Mouse (Mus musculus) erythroblast, embryonic 14.5 days (primary cell): ENCODE measurements around the gene Gnb2.

ENCODE experiments used
- GATA1 ChIP-seq: IDR thresholded peaks from 2 replicates; pipeline ENCODE4 v1.6.1; 2012; ENCODE audit warnings: low read length, inconsistent platforms, mixed read lengths
- TAL1 ChIP-seq: IDR thresholded peaks from 3 replicates; pipeline ENCODE4 v1.6.1; 2012; ENCODE audit warnings: low read length, inconsistent platforms, mixed read lengths

DNA sequence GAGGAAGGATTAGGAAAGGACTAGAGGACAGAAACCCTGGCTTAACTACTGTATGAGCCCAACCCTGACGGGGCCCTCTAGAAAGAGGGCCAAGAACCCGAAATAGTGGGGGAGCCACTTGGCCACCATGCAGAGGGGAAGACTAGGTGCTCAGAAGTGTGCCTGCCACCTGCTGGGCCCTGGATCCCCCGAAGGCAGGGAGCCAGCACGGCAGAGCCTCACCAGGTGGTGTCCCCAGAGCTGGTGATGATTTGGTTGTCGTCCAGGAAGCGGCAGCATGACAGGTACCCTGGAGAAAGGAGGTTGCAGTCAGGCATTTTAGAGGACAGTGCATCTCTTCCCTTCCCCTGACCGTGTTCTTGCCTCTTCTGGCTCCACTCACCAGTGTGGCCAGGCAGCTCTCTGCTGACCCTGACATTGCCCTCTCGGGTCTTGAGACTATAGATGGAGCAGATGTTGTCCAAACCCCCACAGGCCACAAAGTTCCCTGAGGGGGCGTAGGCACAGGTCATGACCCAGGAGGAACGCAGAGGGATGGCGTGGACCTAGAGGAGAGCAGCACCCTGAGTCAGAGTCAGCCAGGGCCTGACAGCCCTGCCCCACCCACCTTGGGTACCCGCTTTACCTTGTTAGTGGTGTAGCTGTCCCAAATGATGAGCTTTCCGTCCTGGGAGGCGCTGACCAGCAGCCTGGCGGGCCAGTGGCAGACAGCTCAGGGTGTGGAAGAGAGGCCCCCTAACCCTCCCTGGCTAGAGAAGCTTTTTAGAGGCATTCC, 3.9 kb downstream of the Gnb2 start:
- TF ChIP-seq GATA1 (no peak), TAL1 (no peak)
